Mouse (Mus musculus) T-helper 2 cell (primary cell): Measurements from ENCODE around the gene Selplg.

Source experiments
- in situ Hi-C: fragments of 300-600 bp; cut with MboI, MseI; formaldehyde crosslinking; loops from one replicate; pipeline ENCODE4 v1.15.1; 2025; ENCODE audit warnings: high pct_unique_total_duplicates

Selplg gene

DNA sequence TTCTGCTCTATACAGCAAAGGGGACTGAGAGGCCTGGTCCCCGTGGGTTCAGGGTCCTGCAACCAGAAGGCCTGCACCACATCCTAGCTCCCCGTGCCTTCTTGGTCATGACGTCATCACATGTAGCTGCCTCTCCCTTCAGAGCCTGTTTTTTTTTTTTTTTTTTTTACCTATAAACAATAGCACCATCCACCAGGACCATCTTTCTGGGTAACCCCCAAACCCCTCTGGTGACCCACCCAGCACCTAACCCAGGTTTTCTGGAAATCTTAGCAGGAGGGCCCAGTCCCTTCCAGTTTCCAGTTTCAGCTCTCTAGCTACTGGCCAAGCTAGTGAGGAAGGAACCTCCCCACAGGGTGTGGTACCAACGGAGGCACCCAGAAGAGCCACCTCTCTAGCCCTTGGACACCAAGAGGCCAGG lies 4.4 kb downstream of the Selplg start:
- in situ Hi-C loops: no loop called here

DNA sequence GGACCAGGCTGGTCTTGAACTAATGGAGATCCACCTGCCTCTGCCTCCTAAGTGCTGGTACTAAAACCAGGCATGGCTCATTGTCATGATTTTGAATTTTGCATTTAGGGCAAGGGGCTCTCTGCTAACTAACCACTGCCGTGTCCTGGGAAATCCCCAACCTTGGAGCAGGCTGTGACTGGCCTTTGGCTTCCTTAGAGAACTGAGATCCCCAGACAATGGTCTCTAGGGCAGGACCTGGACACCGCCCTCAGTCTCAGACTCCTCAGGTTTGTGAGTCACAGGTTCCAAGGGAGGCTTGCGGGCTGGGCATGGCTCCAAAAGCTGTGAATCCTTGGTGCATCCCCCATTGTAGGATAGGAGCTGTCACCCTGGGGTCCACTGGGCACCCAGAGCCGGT lies 5.8 kb downstream of the Selplg start:
- in situ Hi-C loops: no loop called here

DNA sequence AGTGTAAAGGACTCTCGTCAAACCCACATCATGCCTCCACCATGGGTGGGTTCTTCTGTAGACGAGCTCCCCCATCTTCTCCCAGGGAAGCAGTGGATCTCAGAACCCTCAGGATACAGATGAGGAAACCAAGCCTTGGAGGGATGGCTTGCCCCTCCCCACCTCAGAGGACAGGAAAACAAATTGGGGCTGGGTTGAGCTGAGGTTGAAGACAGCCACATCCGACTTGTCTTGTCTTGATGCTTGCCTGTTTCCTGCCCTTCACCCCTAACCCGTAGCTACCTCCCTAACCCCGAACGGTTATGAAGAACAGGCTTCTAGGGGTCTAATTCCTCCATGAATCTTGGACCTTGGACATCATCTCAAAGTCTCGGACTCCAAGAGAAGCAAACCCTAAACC lies 6.9 kb downstream of the Selplg start:
- in situ Hi-C loops: no loop called here

DNA sequence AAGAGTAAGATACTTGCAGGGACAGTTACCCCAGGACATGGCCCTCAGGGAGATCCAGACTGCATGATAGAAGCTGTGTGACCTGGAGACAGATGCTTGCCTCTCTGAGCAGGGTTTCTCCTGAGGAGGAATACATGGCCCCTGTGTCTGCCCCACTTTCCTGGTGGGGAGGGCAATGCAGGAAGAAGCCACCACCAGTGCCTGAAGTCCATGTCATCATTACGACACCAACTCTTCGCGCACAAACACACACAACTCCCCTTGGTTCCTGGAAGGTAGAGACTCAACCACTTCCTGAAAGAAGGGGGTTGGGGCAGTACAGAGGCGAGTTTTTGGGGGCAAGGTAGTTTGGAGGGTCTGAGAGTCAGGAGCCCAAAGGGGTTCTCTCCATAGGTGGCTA lies 8.2 kb downstream of the Selplg start:
- in situ Hi-C loops: no loop called here

DNA sequence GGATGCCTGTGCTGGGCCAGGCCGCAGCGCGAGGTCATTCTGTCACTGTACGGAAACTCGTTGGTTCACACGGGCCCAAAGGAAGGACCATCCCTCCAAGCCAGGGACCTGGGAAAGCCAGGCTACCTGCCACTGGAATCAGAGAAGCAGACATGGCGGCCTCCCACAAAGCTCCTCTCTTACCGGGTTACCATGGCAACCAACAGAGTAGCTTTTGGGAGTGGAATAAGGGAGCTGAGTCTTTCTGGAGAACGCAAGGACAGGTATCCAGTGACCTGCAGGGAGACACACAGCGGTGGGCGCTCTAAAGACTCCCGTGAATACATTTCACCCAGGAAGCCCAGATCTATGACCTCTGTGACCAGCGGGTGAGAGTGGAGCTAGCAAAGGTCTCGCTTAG lies 13.9 kb downstream of the Selplg start:
- in situ Hi-C loops: no loop called here

DNA sequence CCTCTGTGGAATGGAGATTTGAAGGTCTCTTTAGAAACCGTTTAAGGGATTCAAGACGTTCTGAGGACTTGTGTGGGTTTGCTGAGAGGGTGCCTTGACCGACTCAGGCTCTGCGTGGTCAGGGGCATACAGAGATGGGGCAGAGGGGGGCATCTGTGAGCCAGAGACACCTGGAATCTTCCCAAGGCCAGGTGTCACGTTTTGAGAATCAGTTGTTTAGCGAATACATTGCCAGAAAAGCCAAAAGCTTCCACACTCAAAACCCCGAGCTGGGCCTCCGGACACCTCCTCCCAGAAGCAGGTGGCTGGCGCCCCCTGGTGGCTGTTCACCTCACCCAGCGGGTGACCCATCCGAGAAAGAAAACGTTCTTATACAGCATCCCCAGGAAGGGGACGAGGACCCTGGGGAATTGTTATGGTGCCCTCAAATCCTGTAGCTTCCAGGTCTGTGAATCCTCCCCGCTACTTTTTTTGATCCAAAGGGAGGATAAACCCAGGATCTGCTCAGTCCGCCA lies 16.7 kb downstream of the Selplg start:
- in situ Hi-C loops: no loop called here

DNA sequence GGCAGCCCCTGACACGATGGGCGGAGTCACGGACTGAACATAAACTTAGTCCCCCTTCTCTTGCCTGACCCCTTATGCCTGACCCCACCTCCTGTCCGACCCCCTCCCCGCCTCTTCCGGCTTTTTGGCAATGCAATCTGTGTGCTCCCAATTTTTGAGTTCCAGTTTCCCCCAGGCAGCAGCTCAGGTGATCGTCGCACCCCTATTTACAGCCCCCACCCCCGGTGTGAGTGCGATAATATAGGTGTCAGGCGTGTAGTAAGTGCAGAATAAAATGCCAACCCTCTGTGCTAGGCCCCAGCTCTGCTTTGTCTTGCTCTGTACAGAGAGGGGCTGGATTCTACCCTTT lies 17.4 kb downstream of the Selplg start:
- in situ Hi-C loops: no loop called here

DNA sequence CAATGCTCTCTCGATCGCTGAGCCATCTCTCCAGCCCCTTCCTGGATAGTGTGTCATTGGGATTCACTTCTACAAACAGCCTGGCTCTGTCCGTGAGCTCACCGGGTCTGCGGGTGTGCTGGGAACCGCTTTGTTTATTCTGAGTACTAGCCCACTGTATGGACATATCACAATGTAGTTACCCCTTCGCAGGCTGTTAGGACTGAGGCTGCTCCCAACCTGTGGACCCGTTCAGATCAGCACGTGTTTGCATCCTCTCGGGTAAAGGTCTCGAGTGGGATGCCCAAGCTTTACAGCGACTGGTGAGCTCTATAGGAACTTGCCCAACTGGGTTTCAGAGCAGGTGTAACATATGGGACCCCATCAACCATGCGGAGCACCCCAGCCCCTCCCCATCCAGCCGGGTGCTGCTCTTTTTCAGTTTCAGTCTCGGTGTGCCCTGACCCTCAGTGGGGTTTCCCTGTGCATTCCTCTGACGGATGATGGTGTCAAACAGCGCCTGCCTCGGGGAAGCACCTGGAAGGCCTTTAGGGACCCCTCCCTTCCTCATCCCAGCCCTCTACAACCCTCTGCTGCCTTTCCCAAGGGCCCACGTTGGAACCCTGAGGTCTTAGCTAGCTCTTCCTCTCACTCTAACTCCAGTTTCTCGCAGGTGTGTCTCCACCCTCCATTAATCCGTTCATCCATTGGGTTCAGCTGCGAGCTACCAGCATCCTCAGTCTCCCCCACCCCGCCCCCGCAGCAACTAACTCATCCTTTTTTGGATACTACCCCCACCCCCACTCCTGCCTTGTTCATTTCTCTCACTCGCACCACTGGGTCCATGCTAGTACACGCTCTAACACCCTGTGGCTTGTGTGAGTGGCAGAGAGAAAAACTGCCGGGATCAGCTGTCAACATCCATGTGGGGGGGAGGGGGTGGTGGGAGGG lies 18.1 kb downstream of the Selplg start:
- in situ Hi-C loops: loop anchor here (5.0 kb wide), 1 partner anchor 42 kb away; the partner anchor contains the start of genes Iscu and Sart3

DNA sequence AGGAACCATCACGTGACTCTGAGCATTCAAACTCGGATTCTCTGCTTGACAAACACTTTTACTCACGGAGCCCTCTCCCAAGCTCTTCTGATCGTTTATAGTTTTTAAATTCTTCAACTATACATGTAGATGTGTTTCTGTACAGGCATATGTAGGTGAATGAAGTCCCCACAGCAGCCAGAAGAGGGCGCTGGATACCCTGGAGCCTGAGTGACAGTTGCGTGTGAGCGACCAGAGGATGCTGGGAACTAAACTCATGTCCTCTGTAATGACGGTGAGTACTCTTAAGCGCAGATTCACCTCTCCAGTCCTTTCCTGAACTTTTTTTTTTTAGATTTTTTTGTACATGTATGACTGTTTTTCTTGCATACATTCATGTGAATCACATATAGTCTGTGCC lies 18.8 kb downstream of the Selplg start:
- in situ Hi-C loops: loop anchor here (5.0 kb wide), 1 partner anchor 41 kb away; the partner anchor contains the start of genes Iscu and Sart3

DNA sequence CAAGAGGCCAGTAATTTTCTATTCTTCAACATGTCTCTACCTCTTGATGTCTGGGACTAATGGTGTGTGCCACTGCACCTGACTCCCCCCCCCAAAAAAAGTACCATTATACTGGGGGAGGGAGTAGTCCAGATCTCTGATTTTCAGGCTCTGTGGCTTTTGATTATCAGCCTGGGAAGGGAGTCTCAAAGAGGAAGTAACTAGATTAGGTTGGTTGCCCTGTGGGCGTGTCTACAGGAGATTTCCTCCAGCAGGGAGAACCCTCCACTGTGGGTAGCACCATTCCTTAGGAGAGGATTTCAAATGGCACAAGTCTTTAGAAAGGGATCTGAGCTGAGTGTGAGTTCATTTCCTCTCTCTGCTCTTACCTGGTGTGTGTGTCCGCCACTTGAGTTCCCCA lies 19.8 kb downstream of the Selplg start:
- in situ Hi-C loops: loop anchor here (5.0 kb wide), 1 partner anchor 40 kb away; the partner anchor contains the start of genes Iscu and Sart3

DNA sequence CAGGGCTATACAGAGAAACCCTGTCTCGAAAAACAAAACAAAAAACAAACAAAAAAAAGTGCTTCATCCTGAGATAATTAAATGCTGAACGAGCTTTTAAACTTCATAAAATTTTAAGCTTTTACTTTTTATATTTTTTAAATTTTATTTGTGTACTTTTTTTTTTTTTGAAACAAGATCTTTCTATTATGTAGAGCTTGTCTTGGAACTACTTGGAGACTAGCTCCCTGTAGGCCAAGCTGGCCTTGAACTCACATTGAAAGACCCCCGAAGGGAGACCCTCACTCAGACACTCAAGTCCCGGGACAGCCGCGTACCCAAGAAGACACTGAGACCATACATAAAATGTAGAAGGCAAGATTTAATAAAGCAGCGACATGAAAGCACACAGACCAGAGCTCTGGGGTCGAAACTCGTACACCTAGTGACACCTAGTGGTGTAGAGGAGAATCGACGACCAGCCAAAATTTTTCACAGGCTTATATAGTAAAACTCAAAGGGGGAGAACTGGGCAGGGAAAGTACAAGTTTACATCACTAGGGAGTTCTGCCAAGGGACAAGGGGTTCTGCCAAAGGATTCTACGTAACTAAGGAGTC lies 20.5 kb downstream of the Selplg start:
- in situ Hi-C loops: loop anchor here (5.0 kb wide), 1 partner anchor 40 kb away; the partner anchor contains the start of genes Iscu and Sart3

DNA sequence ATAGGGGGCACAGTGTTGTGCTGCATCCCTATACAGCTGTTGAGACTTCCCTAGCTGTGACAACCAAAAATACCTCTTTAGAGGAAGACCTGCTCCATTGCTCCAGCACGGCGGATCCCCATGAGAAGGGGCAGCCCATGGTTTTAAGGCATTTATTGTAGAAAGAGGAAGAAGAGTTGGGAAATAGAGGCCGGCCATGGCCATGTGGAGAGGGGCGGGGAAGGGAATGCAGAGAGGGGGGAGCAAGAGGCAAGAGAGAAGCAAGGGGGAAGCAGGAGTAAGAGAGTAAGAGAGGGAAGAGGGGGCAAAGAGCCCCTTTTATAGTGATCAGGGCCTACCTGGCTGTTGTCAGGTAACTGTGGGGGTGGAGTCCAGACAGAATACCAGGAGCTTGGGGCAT lies 22.3 kb downstream of the Selplg start:
- in situ Hi-C loops: loop anchor here (5.0 kb wide), 1 partner anchor 38 kb away; the partner anchor contains the start of genes Iscu and Sart3

DNA sequence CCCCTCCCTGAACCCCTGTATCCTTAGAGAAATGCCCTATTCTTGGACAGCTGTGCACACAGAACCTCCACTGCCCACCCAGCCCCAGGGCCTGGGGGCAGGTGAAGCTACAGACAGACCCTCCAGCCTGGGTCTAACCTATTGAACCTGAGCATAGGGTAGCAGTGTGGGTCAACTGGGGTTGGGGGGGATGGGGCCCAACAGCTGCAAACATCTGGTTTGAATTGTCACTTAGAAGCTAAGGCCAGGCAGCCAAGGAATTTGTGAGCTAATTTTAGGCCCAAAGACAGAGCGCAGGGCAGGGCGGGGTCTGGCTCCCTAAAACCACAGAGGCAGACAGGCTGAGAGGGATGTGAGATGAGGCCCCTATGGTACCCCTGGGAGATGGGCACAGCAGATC lies 24.3 kb downstream of the Selplg start:
- in situ Hi-C loops: no loop called here

DNA sequence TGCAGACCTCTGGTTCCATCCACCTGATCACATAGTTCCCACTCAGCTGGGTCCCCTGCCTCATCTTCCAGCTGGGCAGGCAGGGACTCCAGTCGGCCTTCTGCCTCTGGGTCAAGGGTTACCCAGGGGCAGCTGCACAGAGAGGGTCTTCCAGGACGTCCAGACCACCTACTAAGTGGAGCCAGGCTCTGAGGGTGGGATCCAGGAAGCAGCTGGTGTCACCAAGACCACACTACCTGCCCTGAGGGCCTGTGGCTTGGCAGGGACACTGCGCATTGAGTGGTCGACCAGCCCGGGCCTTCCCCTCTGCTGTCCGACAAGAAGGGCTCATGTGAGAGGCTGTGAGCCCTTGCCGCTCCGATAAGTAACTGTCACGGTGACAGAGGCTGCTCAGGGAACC lies 24.7 kb downstream of the Selplg start:
- in situ Hi-C loops: no loop called here

DNA sequence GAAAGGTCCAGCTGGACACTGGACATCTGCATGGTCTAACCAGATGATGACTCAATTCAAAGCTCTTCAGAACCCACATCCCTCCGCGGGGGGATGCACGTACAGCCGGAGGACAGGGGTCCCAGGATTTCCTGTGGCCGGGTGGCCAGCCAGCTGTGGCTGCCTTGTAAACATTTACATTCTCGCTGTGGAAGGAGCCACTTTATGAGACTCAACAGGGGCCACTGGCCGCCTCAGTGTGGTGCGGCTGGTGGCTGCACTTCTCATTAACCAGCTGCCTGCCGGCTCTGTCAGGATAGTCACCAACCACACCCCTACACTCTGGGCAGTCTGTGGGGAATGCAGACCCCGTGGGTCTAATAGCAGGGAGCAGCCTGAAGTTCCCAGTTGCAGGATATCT lies 26.0 kb downstream of the Selplg start:
- in situ Hi-C loops: no loop called here

DNA sequence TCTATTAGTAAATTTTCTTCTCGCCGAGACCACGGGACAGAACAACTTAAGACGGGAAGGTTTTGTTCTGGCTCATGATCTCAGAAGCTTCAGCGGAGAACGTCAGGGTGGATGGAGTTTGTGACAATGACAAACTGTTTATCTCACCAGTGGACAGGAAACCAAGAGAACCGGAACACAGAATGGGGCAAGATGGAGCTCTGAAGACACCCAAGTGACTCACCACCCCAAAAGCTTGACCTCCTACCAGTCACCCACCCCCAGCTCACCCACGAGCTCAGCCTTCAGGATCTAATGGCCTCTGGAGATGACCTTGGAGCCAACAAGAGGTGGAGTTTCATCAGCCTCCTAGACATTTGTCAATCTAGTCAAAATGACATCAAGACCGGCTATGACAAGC lies 27.1 kb downstream of the Selplg start:
- in situ Hi-C loops: no loop called here

DNA sequence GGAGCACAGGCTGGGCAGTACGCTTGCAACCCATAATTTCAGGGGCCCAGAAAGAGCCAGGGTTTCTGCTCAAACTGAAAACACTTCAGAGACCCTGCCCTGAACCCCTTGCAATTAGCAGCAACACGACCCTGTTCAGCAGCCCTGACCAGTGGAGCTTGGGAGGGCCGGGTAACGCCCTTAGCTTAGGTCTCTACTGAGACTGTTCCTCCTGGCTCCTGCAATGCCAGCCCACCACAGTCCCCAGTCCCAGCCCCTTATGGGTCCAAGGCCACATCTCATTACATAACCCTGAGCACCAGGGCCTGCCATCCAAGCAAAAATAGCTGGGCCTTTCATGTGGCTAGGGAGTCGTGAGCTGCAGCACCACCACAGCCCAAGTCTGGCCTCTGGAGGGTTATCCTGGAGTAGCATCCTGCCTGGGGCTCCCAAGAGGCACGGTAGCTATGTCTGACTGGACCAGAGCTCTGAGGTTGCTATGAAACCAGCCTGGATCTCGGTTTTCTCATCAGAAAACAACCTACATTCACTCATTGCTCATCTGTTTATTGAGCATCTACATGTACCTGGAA lies 28.0 kb downstream of the Selplg start:
- in situ Hi-C loops: no loop called here

DNA sequence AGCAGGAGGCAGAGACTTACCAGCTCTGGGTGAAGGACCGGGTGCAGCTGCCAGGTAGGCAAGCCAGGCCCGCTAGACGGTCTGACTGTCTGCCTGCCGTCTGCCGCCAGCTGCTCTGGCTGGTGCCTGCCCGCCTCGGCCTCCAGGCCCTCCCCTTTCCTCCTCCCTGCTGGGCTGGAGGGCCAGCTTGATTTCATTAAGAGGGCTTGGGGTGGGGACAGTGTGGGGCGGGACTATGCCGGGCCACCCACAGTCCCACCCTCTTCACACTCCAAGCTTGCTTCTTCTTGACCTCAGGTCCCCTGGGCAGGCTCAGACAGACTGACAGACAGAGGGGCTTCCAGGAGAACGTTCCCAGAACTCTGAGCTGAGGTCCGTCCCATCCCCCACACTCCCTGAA lies 32.2 kb downstream of the Selplg start, which contains the start of gene Tmem119:
Gene Tmem119, minus strand, starts transcription at position 237 of the 400 bp plus-strand sequence.
- in situ Hi-C loops: no loop called here

DNA sequence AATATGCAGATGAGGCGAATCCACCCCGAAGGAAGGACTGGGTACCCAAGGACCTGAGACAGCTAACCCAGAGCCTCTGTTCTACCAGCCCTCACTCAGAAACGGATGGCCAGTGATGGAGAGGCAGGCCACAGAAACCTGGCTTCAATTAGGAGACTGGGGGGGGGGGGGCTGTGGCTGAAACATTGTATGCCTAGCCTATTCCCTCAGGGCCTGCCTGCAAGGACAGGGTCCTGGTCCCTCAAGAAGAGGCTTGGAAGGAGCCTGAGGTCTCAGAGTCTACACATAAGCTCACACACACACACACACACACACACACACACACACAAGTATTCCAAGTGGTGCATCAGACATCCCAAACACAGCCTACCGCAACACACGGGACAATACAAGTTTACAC lies 32.8 kb downstream of the Selplg start:
- in situ Hi-C loops: no loop called here

DNA sequence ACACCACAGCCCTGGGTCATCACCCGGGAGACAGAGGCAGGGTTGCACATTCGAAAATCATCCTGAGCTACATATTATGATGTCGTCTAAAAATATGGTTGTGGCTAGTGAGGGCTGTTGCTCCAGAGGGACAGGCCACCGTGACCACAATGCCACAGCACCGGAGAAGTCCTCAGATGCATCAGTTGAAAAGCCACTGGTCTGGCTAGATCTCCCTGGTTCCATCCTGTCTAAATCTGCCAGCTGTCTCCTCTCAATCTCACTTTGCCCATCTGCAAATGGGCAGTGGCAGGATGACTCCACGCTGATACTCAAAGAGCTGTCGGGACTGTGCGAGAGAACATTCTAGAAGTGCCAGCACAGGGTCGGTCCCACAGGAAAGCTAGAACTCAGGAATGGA lies 33.9 kb downstream of the Selplg start:
- in situ Hi-C loops: no loop called here

DNA sequence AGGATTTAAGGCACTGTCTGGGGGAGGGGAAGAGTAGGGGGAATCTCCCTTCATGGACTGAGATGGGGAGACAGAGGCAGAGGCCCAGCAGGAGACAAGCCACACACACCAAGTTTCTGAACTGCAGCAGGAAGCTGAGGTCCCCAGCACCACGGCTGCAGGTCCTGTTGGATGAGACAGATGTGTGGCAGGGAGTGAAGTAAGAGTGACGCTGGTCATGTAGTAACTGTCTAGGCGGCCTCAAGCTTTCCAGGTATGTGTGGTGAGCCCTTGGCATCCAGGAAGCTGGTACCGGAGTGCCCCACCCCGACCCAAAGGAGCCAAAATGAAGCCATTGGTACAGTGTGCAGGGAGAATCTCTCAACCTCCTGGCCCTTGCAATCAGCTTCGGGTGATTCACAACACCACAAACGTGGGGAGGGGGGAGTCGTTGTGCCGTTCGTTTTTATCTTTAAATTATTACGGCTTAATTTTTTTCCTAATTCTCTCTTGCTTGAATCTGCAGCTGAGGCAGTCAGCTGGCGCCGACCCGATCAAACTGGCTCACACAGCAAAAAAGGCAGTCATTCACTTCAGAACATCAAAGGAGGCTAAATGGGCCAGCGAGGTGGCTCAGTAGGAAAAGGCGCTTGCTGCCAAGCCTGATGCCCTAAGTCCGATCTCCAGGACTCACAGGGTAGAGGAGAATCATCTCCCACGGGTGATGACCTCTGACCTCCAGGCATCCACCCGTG lies 35.1 kb downstream of the Selplg start:
- in situ Hi-C loops: no loop called here
